Mouse (Mus musculus): ENCODE data around the gene Klk15. TPM values are rescaled to one million over a fixed set of nuclear protein-coding genes. Genes with fewer than 3 reads are reported as not detected.

Klk15 gene
- polyA plus RNA-seq, 1 experiment from 2014 or later: not detected

Other genes with a start within 250 kb of the Klk15 start
- not detected in 2 replicates for gene Klk14, start 243.3 kb upstream of the Klk15 start, polyA plus RNA-seq (2016; fragmentation: Nextera tagmentation; extraction: Ambion mirVana)
- 0.67 and 0.78 TPM in 2 replicates for gene Klk13, start 221.2 kb upstream of the Klk15 start, polyA plus RNA-seq (2016; fragmentation: Nextera tagmentation; extraction: Ambion mirVana)
- not detected in 2 replicates for gene Klk12, start 164.8 kb upstream of the Klk15 start, polyA plus RNA-seq (2016; fragmentation: Nextera tagmentation; extraction: Ambion mirVana)
- not detected in 2 replicates for gene Klk11, start 159.1 kb upstream of the Klk15 start, polyA plus RNA-seq (2016; fragmentation: Nextera tagmentation; extraction: Ambion mirVana)
- 0.20 and 0.28 TPM in 2 replicates for gene Klk10, start 152.7 kb upstream of the Klk15 start, polyA plus RNA-seq (2016; fragmentation: Nextera tagmentation; extraction: Ambion mirVana)
- gene Klk9, start 141.8 kb upstream of the Klk15 start, polyA plus RNA-seq (2016; fragmentation: Nextera tagmentation; extraction: Ambion mirVana): not detected in 2 replicates
- gene Klk8, start 136.2 kb upstream of the Klk15 start, polyA plus RNA-seq (2016; fragmentation: Nextera tagmentation; extraction: Ambion mirVana): 25.2 and 28.5 TPM in 2 replicates
- gene Klk7, start 122.4 kb upstream of the Klk15 start, polyA plus RNA-seq (2016; fragmentation: Nextera tagmentation; extraction: Ambion mirVana): not detected in 2 replicates
- not detected in 2 replicates for gene Klk6, start 109.2 kb upstream of the Klk15 start, polyA plus RNA-seq (2016; fragmentation: Nextera tagmentation; extraction: Ambion mirVana)
- gene Klk5, start 91.8 kb upstream of the Klk15 start, polyA plus RNA-seq (2016; fragmentation: Nextera tagmentation; extraction: Ambion mirVana): 0.14 TPM in 1 of 2 replicates, not detected in the other
- 0.10 TPM in 1 of 2 replicates, not detected in the other for gene Klk4, start 52.6 kb upstream of the Klk15 start, polyA plus RNA-seq (2016; fragmentation: Nextera tagmentation; extraction: Ambion mirVana)
- gene Klk1b8, start 16.9 kb downstream of the Klk15 start, polyA plus RNA-seq (2016; fragmentation: Nextera tagmentation; extraction: Ambion mirVana): not detected in 2 replicates
- gene Klk1b1, start 33.0 kb downstream of the Klk15 start, polyA plus RNA-seq (2016; fragmentation: Nextera tagmentation; extraction: Ambion mirVana): not detected in 2 replicates
- gene Klk1b9, start 42.3 kb downstream of the Klk15 start, polyA plus RNA-seq (2016; fragmentation: Nextera tagmentation; extraction: Ambion mirVana): not detected in 2 replicates
- gene Klk1b11, start 62.1 kb downstream of the Klk15 start, polyA plus RNA-seq (2016; fragmentation: Nextera tagmentation; extraction: Ambion mirVana): not detected in 2 replicates
- gene Klk1b26, start 78.4 kb downstream of the Klk15 start, polyA plus RNA-seq (2016; fragmentation: Nextera tagmentation; extraction: Ambion mirVana): not detected in 2 replicates
- not detected in 2 replicates for gene Klk1b27, start 118.5 kb downstream of the Klk15 start, polyA plus RNA-seq (2016; fragmentation: Nextera tagmentation; extraction: Ambion mirVana)
- not detected in 2 replicates for gene Klk1b21, start 168.6 kb downstream of the Klk15 start, polyA plus RNA-seq (2016; fragmentation: Nextera tagmentation; extraction: Ambion mirVana)
- not detected in 2 replicates for gene Klk1b22, start 178.9 kb downstream of the Klk15 start, polyA plus RNA-seq (2016; fragmentation: Nextera tagmentation; extraction: Ambion mirVana)
- gene Klk1b16, start 203.0 kb downstream of the Klk15 start, polyA plus RNA-seq (2016; fragmentation: Nextera tagmentation; extraction: Ambion mirVana): not detected in 2 replicates